Mouse (Mus musculus) brain, embryonic 14.5 days (tissue): ENCODE measurements around the gene Gmppa.

Experiments used
- CTCF ChIP-seq: fragments of 200-500 bp; IDR thresholded peaks from 2 replicates; pipeline ENCODE4 v1.5.1; 2012; ENCODE audit warnings: inconsistent platforms, mild to moderate bottlenecking, moderate library complexity, borderline replicate concordance; ENCODE audit not compliant: insufficient read depth, insufficient read length; ENCODE audit errors: extremely low read depth
- POLR2A ChIP-seq: fragments of 200-500 bp; IDR thresholded peaks from 2 replicates; pipeline ENCODE4 v1.6.1; 2012; ENCODE audit warnings: mild to moderate bottlenecking, inconsistent platforms, borderline replicate concordance; ENCODE audit not compliant: poor library complexity, insufficient read depth, insufficient read length, severe bottlenecking; ENCODE audit errors: extremely low read depth

DNA sequence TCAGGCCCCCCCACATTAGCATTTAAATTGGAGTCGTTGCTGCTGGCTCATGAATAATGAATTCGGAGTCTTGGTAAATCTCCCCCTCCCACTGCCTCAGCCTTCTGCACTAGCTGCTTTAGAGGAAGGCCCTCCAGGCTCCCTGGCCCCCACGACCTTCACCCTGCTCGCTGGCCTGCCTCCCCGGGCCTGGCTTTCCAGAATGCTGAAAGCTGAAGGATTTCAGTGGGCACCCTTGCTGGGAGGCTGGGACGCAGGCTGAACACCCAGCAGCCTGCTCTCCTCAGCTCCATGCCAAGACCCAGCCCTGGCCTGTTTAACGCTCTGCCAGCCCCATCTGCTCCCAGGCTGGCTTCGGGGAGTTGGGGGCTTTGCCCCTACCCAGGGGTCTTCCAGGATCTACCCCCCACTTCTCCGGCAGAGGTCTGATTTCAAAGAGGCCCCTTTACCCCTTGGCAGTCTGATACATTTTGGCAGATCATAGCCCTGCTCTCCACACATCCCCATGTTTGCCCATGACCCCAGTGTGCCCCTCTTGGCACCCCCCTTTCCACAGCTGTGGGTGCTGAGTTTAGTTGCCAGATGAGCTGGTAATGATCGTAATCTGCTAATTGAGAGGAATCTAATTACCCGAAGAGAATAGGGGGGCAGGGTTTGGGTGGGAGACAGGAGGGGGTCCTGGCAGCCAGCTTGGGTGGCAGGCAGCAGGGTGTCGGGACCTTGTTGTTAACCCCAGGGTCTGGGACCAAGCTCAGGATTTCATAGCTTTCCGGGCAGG is 7.7 kb downstream of the Gmppa start:
- TF ChIP-seq POLR2A = no peak
- TF ChIP-seq CTCF = no peak
